Mouse (Mus musculus) C2C12 (cell line): Measurements from ENCODE around the gene Ate1. TPM values are rescaled to one million over a fixed set of nuclear protein-coding genes. Genes with fewer than 3 reads are reported as not detected.
"Not testable (repeated sequence)": the region's sequence is repeated elsewhere in the genome, so short reads cannot be mapped to it uniquely, and the experiment has no call there.

Experiments
- H3K27me3 ChIP-seq: one replicate; pipeline ENCODE4 v1.6.1; 2011; ENCODE audit not compliant: control insufficient read depth, insufficient read depth, insufficient read length
- H3K36me3 ChIP-seq: one replicate; pipeline ENCODE4 v1.6.1; 2011; ENCODE audit not compliant: control insufficient read depth, insufficient read depth
- H3K4me3 ChIP-seq: one replicate; pipeline ENCODE4 v1.5.1; 2011; ENCODE audit warnings: mild to moderate bottlenecking, control low read depth; ENCODE audit not compliant: poor library complexity, insufficient read depth, severe bottlenecking
- H3K79me2 ChIP-seq: one replicate; pipeline ENCODE4 v1.6.1; 2011; ENCODE audit not compliant: control insufficient read depth, insufficient read depth
- H3K79me3 ChIP-seq: one replicate; pipeline ENCODE4 v1.6.1; 2011; ENCODE audit warnings: low read depth, control low read depth
- H3ac ChIP-seq: one replicate; pipeline ENCODE3; 2011; ENCODE audit warnings: low read depth; ENCODE audit not compliant: control insufficient read depth, insufficient read length
- CEBPB ChIP-seq: IDR thresholded peaks from one replicate; pipeline ENCODE4 v1.6.1; 2011; ENCODE audit warnings: low read depth, mild to moderate bottlenecking, control low read depth, moderate library complexity
- CTCF ChIP-seq: IDR thresholded peaks from one replicate; pipeline ENCODE4 v1.5.1; 2011; ENCODE audit not compliant: control insufficient read depth, insufficient read depth, insufficient read length
- FOSL1 ChIP-seq: IDR thresholded peaks from one replicate; pipeline ENCODE4 v1.8.0; 2011; ENCODE audit warnings: mild to moderate bottlenecking, low read length; ENCODE audit not compliant: poor library complexity, insufficient read depth, severe bottlenecking
- MAX ChIP-seq: IDR thresholded peaks from one replicate; pipeline ENCODE4 v1.6.1; 2011; ENCODE audit warnings: mild to moderate bottlenecking, control low read depth
- MYOD1 ChIP-seq: IDR thresholded peaks from one replicate; pipeline ENCODE4 v1.6.1; 2011; ENCODE audit warnings: low read depth; ENCODE audit not compliant: control insufficient read depth, insufficient read length
- MYOG ChIP-seq: IDR thresholded peaks from one replicate; pipeline ENCODE4 v1.6.1; 2011; ENCODE audit not compliant: control insufficient read depth, insufficient read length; ENCODE audit errors: extremely low read depth
- USF1 ChIP-seq: IDR thresholded peaks from one replicate; pipeline ENCODE4 v1.6.1; 2011; ENCODE audit warnings: low read depth, mild to moderate bottlenecking, control low read depth, moderate library complexity
- polyA plus RNA-seq: library from polyadenylated mRNA; unstranded; fragments of >200 nt; fragmentation: generic; extraction: Trizol; gene quantifications from one replicate; pipeline ENCODE4 v1.2.1, GENCODE M21; 2012; ENCODE audit warnings: missing spikeins

The Ate1 gene
- polyA plus RNA-seq, 1 experiment = 16.0 TPM

- H3K79me3 ChIP-seq = no peaks in the 10 kb centered on the region
- H3K27me3 ChIP-seq = no peaks in the 10 kb centered on the region
- peaks cover 18% of the 10 kb centered on the region for H3K36me3 ChIP-seq
- H3ac ChIP-seq = no peak overlapping the region
- TF ChIP-seq USF1 (no peak), CTCF (no peak), CEBPB (no peak), FOSL1 (no peak), MAX (no peak), MYOG (no peak), MYOD1 (no peak)
- peaks cover under 1% of the 10 kb centered on the region for H3K79me2 ChIP-seq
- no peak overlapping the region for H3K4me3 ChIP-seq
Observed at GRCm38 (mm10) chr7:130492026-130492425, 28.1 kb downstream of the Ate1 start.

GRCm38 (mm10) chr7:130479003-130479402 lies 41.2 kb downstream of the Ate1 start:
- H3ac ChIP-seq = not testable (repeated sequence)

GRCm38 (mm10) chr7:130475970-130476369 lies 44.2 kb downstream of the Ate1 start:
- Histone ChIP-seq H3K36me3 (peaks cover 29% of the 10 kb centered on the region), H3ac (no peak overlapping the region), H3K79me2 (no peaks in the 10 kb centered on the region), H3K79me3 (no peaks in the 10 kb centered on the region), H3K27me3 (no peaks in the 10 kb centered on the region), H3K4me3 (no peak overlapping the region)
- TF ChIP-seq MYOG (no peak), CTCF (peak; percentile 74), MYOD1 (no peak), USF1 (no peak), FOSL1 (no peak)

More at GRCm38 (mm10) chr7:130479003-130479402, 41.2 kb downstream of the Ate1 start:
- H3K4me3 ChIP-seq, H3K79me3 ChIP-seq, H3K79me2 ChIP-seq, H3K27me3 ChIP-seq: not testable (repeated sequence)
- H3K36me3 ChIP-seq = peaks cover 26% of the 10 kb centered on the region

GRCm38 (mm10) chr7:130473881-130474280 lies 46.3 kb downstream of the Ate1 start:
- Histone ChIP-seq H3K27me3 (no peaks in the 10 kb centered on the region), H3K79me2 (no peaks in the 10 kb centered on the region), H3K4me3 (no peak overlapping the region), H3K79me3 (no peaks in the 10 kb centered on the region), H3ac (no peak overlapping the region), H3K36me3 (peaks cover 26% of the 10 kb centered on the region)
- TF ChIP-seq CEBPB (no peak), CTCF (no peak)

- TF ChIP-seq MYOG (no peak), USF1 (no peak), CEBPB (no peak), MYOD1 (no peak), CTCF (no peak), MAX (no peak), FOSL1 (no peak)
- Histone ChIP-seq H3ac (no peak overlapping the region), H3K4me3 (no peak overlapping the region), H3K79me2 (no peaks in the 10 kb centered on the region), H3K36me3 (peaks cover 20% of the 10 kb centered on the region), H3K79me3 (no peaks in the 10 kb centered on the region), H3K27me3 (no peaks in the 10 kb centered on the region)
Observed at GRCm38 (mm10) chr7:130472683-130473082, 47.5 kb downstream of the Ate1 start.

GRCm38 (mm10) chr7:130471045-130471444 lies 49.1 kb downstream of the Ate1 start:
- no peaks in the 10 kb centered on the region for H3K27me3 ChIP-seq
- TF ChIP-seq CEBPB (no peak), USF1 (no peak), CTCF (no peak), FOSL1 (no peak), MYOG (no peak)
- H3ac ChIP-seq = no peak overlapping the region
- no peaks in the 10 kb centered on the region for H3K79me3 ChIP-seq
- no peaks in the 10 kb centered on the region for H3K79me2 ChIP-seq
- no peak overlapping the region for H3K4me3 ChIP-seq
- H3K36me3 ChIP-seq = peaks cover 27% of the 10 kb centered on the region

- Histone ChIP-seq H3ac (no peak overlapping the region), H3K79me2 (no peaks in the 10 kb centered on the region), H3K4me3 (no peak overlapping the region), H3K79me3 (no peaks in the 10 kb centered on the region), H3K27me3 (no peaks in the 10 kb centered on the region), H3K36me3 (peaks cover 18% of the 10 kb centered on the region)
- TF ChIP-seq FOSL1 (no peak), CTCF (no peak), MYOD1 (no peak), MYOG (no peak), MAX (no peak), USF1 (no peak), CEBPB (no peak)
Observed at GRCm38 (mm10) chr7:130455587-130456246, 64.5 kb downstream of the Ate1 start.
